Mouse (Mus musculus): ENCODE data around the gene Usp31.

GRCm38 (mm10) chr7:121730225-121730624, 23.2 kb upstream of the Usp31 start:
- TF ChIP-seq TAL1 (IDR thresholded peaks at IDR 0.05; ENCODE audit: low read length) = no peak
- TF ChIP-seq GATA1 (IDR thresholded peaks at IDR 0.05; ENCODE audit: low read length) = no peak
